Mouse (Mus musculus) lung, embryonic 14.5 days (tissue): ENCODE data around the gene Ephb1. TPM values are rescaled to one million over a fixed set of nuclear protein-coding genes. Genes with fewer than 3 reads are reported as not detected.
A peak's percentile ranks its signal among the peaks of the same experiment; 100 is the strongest.

Experiments used
- ATAC-seq: fragments of 200-750 bp; cut with Nextera tagmentation; 2 replicates; pipeline ENCODE4 v1.8.0; 2017; ENCODE audit warnings: mild to moderate bottlenecking, moderate TSS enrichment, moderate library complexity; ENCODE audit not compliant: insufficient read depth
- DNase-seq: peaks from one replicate; pipeline ENCODE4 v3.0.0-alpha.2; 2015
- H3K27ac ChIP-seq: fragments of 300-500 bp; sonication (generic); 2 replicates; pipeline ENCODE4 v1.5.1; 2014; ENCODE audit warnings: low read depth, mild to moderate bottlenecking, moderate library complexity
- H3K27me3 ChIP-seq: fragments of 300-500 bp; sonication (generic); 2 replicates; pipeline ENCODE4 v1.6.1; 2014; ENCODE audit warnings: low read length, control low read depth; ENCODE audit not compliant: insufficient read depth
- H3K36me3 ChIP-seq: fragments of 300-500 bp; sonication (generic); 2 replicates; pipeline ENCODE4 v1.6.1; 2014; ENCODE audit warnings: control low read depth; ENCODE audit not compliant: insufficient read depth
- H3K4me1 ChIP-seq: fragments of 300-500 bp; sonication (generic); 2 replicates; pipeline ENCODE4 v1.6.1; 2014; ENCODE audit warnings: antibody characterized with exemption, control low read depth; ENCODE audit not compliant: insufficient read depth
- H3K4me2 ChIP-seq: fragments of 300-500 bp; sonication (generic); 2 replicates; pipeline ENCODE4 v1.6.1; 2014; ENCODE audit warnings: mild to moderate bottlenecking
- H3K4me3 ChIP-seq: fragments of 300-500 bp; sonication (generic); 2 replicates; pipeline ENCODE4 v1.5.1; 2014; ENCODE audit warnings: low read depth, low read length
- H3K9ac ChIP-seq: fragments of 300-500 bp; sonication (generic); 2 replicates; pipeline ENCODE4 v1.6.1; 2014
- H3K9me3 ChIP-seq: fragments of 300-500 bp; sonication (generic); 2 replicates; pipeline ENCODE4 v1.6.1; 2016; ENCODE audit warnings: low read depth, low read length, control low read depth
- CTCF ChIP-seq: IDR thresholded peaks from 2 replicates; pipeline ENCODE4 v1.5.1; 2016; ENCODE audit warnings: antibody characterized with exemption, low read depth
- WGBS: fragments of 180-500 bp; shearing (Covaris S2); extraction: QIAGEN DNeasy Blood & Tissue Kit; methylation state at CpG from one replicate; pipeline ENCODE4 v1.1.7; 2014; 5-methylcytosine and 5-hydroxymethylcytosine counted together
- polyA plus RNA-seq: library from polyadenylated mRNA; unstranded; fragments of >200 nt; fragmentation: Nextera tagmentation; extraction: Ambion mirVana; gene quantifications from 2 replicates; pipeline ENCODE4 v1.2.1, GENCODE M21; 2014

The Ephb1 gene
- polyA plus RNA-seq, 1 experiment from 2014 or later, result 1.6 TPM

DNA sequence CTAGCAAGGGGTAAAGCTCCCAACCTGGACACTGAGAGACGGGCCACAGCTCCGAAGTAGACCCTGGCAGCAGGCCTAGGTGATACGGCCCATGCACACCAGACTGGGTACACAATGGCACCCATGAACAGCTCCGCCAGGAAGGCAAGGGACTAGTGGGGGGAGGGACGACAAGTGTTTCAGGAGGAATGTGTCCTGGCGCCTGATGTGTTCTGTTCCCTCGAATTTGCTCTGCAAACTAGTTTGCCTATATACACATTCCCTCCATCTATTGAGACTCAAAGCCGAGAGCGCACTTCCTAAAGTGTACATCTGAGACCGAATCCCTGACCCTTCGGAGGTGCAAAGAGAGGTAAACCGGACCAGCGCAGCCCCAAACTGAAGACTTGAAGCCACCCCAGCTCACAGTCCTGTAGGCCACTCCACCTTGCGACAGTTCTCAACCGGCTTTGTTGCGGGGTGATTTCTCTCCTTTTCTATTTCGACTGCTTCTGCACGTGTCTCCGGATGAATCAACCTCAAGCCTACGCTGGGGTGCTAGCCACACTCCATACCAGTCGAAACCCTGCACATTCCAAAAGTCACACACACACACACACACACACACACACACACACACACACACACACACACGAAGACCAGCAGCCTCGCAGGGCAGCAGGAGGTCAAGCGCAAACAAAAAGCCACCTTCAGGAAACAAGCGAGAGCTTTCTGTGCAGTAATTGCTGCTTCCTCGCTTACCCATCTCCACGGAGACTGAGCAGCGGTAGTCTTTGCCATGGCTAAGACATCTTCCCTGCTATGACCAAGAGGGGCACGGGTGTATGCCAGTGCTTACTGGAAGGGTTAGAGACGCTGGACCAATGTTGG lies 2.1 kb downstream of the Ephb1 start:
- Histone ChIP-seq H3K9me3 (no peaks in the 10 kb centered on the region), H3K27me3 (peaks cover 78% of the 10 kb centered on the region), H3K36me3 (no peaks in the 10 kb centered on the region), H3K4me1 (no peaks in the 10 kb centered on the region; the same call in 1 of the 2 replicates), H3K4me2 (peak overlapping the region; percentile 99), H3K4me3 (peak overlapping the region; percentile 50), H3K27ac (no peak overlapping the region), H3K9ac (no peak overlapping the region)
- WGBS, result 4% methylated on average over 30 of the region's 30 CpGs
- DNase-seq (no peak), ATAC-seq (no peak)
- TF ChIP-seq CTCF, result no peak

DNA sequence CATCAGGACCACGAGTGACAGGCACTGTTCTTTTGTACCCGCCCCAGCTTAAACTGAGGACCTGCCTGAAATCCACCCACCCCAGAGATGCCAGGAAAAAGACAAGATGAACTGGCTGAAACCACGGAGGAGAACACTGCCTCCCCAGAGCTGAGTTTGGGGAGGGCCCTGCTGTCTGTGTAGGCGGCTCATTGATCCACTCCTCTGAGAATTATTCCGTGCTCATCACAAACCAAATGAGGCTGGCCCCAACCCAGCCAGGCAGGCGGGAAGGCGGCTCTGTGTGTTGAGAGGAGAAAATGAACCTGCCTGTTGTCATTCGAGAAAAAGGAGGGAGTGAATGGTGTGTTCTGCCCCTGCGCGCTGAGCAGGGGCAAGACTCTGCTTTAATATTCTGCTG lies 2.8 kb downstream of the Ephb1 start:
- TF ChIP-seq CTCF, result no peak
- no peak for ATAC-seq
- Histone ChIP-seq H3K4me2 (no peak overlapping the region; the same call in 1 of the 2 replicates), H3K9ac (no peak overlapping the region), H3K9me3 (no peaks in the 10 kb centered on the region), H3K36me3 (no peaks in the 10 kb centered on the region), H3K4me1 (no peaks in the 10 kb centered on the region; the same call in 1 of the 2 replicates), H3K4me3 (no peak overlapping the region), H3K27me3 (peaks cover 74% of the 10 kb centered on the region), H3K27ac (no peak overlapping the region)
- no peak for DNase-seq
- WGBS, result 12% methylated on average over 10 of the region's 10 CpGs

DNA sequence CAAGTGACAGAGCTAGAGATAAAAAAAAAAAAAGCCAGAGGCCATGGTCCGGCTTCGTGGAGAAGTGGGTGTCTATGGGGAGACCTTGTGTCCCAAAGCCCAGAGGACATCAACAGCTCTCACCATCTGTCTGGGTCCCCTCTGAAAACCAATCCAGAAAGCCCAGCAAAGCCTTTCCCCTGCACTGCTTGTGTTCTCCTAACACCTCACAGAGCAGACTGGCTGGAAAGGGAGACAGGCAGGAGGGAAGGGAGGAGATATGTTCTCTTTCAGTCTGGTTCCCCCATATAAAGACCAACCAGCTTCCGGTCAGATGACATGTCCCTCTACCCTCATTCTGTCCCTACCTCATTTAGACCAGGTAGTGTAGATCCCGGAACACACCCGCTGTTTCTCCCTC lies 3.3 kb downstream of the Ephb1 start:
- Histone ChIP-seq H3K36me3 (no peaks in the 10 kb centered on the region), H3K4me1 (no peaks in the 10 kb centered on the region; the same call in 1 of the 2 replicates), H3K27ac (no peak overlapping the region), H3K4me3 (no peak overlapping the region), H3K9me3 (no peaks in the 10 kb centered on the region), H3K9ac (no peak overlapping the region), H3K4me2 (no peak overlapping the region), H3K27me3 (peaks cover 70% of the 10 kb centered on the region)
- DNase-seq (no peak), ATAC-seq (no peak)
- no peak for TF ChIP-seq CTCF
- 48% methylated on average over 5 of the region's 5 CpGs for WGBS

DNA sequence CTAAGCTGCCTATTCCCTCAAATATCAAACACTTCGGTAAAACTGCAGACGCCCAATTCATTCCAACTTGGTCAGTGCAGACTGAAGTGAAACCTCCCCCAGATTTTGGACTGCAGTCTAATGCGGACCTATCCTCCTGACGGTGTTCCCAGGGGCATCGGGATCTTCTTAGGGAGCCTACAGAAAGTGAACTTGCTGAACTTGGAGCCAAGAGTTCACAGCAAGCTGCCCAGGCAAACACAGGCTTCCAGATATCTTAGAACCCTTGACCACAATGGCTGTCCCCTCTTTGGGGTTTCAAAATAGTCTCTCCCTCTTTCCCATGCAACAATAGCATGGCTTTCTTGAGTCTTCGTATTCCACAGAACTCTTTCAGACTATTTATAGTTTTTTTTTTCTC lies 3.8 kb downstream of the Ephb1 start:
- no peak for ATAC-seq
- Histone ChIP-seq H3K4me3 (no peak overlapping the region), H3K27me3 (peaks cover 70% of the 10 kb centered on the region), H3K27ac (no peak overlapping the region), H3K36me3 (no peaks in the 10 kb centered on the region), H3K4me2 (no peak overlapping the region), H3K9me3 (no peaks in the 10 kb centered on the region), H3K4me1 (no peaks in the 10 kb centered on the region; the same call in 1 of the 2 replicates), H3K9ac (no peak overlapping the region)
- no peak for TF ChIP-seq CTCF
- 75% methylated on average over 6 of the region's 6 CpGs for WGBS
- no peak for DNase-seq

DNA sequence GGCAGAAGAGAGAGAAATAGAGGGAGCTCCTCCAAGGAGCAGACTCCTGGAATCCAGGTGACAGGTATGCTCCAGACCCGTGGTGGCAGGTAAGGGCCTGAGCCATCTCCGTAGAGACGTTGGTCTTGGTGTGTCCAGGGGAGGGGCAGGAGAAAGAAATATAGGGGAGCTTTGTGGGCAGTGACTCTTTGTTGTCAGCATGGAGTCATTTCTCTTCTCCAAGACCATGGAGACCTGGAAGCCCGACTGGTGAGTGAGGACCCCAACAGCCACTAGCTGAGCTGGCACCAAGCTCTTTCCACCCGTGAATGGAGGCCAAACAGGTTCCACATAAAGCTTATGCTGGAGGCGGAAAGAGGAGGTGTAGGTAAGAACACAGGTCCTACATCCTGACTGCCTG lies 4.4 kb downstream of the Ephb1 start:
- Histone ChIP-seq H3K4me2 (no peak overlapping the region), H3K27me3 (peaks cover 64% of the 10 kb centered on the region), H3K9ac (no peak overlapping the region), H3K27ac (no peak overlapping the region), H3K4me3 (no peak overlapping the region), H3K4me1 (no peaks in the 10 kb centered on the region; the same call in 1 of the 2 replicates), H3K36me3 (no peaks in the 10 kb centered on the region), H3K9me3 (no peaks in the 10 kb centered on the region)
- no peak for ATAC-seq
- no peak for TF ChIP-seq CTCF
- DNase-seq, result no peak
- 68% methylated on average over 6 of the region's 6 CpGs for WGBS

DNA sequence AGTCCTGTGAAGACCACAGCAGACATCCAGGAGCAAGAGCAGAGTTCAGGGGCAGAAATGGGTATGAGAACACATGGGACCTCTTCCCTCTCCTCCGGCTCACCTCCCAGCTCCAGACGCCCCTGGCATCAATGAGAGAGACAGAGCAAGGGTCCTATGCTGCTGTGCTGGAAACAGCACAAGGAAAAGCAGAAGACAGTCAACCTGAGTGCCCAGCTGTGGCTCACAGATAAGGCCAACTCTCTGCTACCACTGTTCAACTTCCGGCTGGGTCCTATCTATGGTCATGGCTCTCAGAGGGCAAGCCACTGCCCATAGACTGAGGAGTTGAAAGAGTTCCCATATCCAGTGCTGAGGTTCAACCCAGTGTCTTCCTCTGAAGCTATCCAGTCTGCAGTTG lies 7.7 kb downstream of the Ephb1 start:
- Histone ChIP-seq H3K36me3 (no peaks in the 10 kb centered on the region), H3K27ac (no peak overlapping the region), H3K9ac (no peak overlapping the region), H3K4me2 (no peak overlapping the region), H3K4me3 (no peak overlapping the region), H3K4me1 (no peaks in the 10 kb centered on the region), H3K27me3 (peaks cover 35% of the 10 kb centered on the region), H3K9me3 (no peaks in the 10 kb centered on the region)
- ATAC-seq (no peak), DNase-seq (no peak)
- WGBS, result 82% methylated on average over 3 of the region's 3 CpGs
- TF ChIP-seq CTCF, result no peak

GRCm38 (mm10) chr9:102345474-102345873 lies 9.0 kb downstream of the Ephb1 start:
- 54% methylated on average over 6 of the region's 6 CpGs for WGBS
- Histone ChIP-seq H3K9me3 (no peaks in the 10 kb centered on the region), H3K27ac (no peak overlapping the region), H3K9ac (no peak overlapping the region), H3K4me3 (no peak overlapping the region), H3K4me2 (no peak overlapping the region), H3K4me1 (no peaks in the 10 kb centered on the region), H3K27me3 (peaks cover 22% of the 10 kb centered on the region), H3K36me3 (no peaks in the 10 kb centered on the region)
- no peak for TF ChIP-seq CTCF
- ATAC-seq (no peak), DNase-seq (no peak)
